Mouse (Mus musculus) intestine, embryonic 16.5 days (tissue): ENCODE measurements around the gene Fry. TPM values are rescaled to one million over a fixed set of nuclear protein-coding genes. Genes with fewer than 3 reads are reported as not detected.

Source experiments
- ATAC-seq: fragments of 200-750 bp; cut with Nextera tagmentation; 2 replicates; pipeline ENCODE4 v1.8.0; 2017; ENCODE audit warnings: moderate TSS enrichment, moderate library complexity
- H3K27ac ChIP-seq: fragments of 300-500 bp; sonication (generic); 2 replicates; pipeline ENCODE4 v1.5.1; 2014; ENCODE audit warnings: mild to moderate bottlenecking, low read length
- H3K27me3 ChIP-seq: fragments of 300-500 bp; sonication (generic); replicated peaks from 2 replicates; pipeline ENCODE4 v1.6.1; 2014; ENCODE audit warnings: low read length, control low read depth, mixed read lengths; ENCODE audit not compliant: control insufficient read depth, insufficient read depth
- H3K36me3 ChIP-seq: fragments of 300-500 bp; sonication (generic); 2 replicates; pipeline ENCODE4 v1.6.1; 2014; ENCODE audit warnings: low read length, control low read depth; ENCODE audit not compliant: control insufficient read depth, insufficient read depth
- H3K4me1 ChIP-seq: fragments of 300-500 bp; sonication (generic); 2 replicates; pipeline ENCODE4 v1.6.1; 2014; ENCODE audit warnings: low read length, control low read depth, mixed read lengths; ENCODE audit not compliant: control insufficient read depth, insufficient read depth
- H3K4me2 ChIP-seq: fragments of 300-500 bp; sonication (generic); 2 replicates; pipeline ENCODE4 v1.6.1; 2014; ENCODE audit warnings: low read depth, low read length, control low read depth
- H3K4me3 ChIP-seq: fragments of 300-500 bp; sonication (generic); 2 replicates; pipeline ENCODE4 v1.5.1; 2014; ENCODE audit warnings: mild to moderate bottlenecking, low read length
- H3K9ac ChIP-seq: fragments of 300-500 bp; sonication (generic); 2 replicates; pipeline ENCODE4 v1.6.1; 2014; ENCODE audit warnings: low read depth, low read length
- H3K9me3 ChIP-seq: fragments of 300-500 bp; sonication (generic); 2 replicates; pipeline ENCODE4 v1.6.1; 2016; ENCODE audit warnings: low read length, control low read depth; ENCODE audit not compliant: control insufficient read depth
- WGBS: fragments of 180-500 bp; shearing (Covaris S2); extraction: QIAGEN DNeasy Blood & Tissue Kit; methylation state at CpG from one replicate; pipeline ENCODE4 v1.1.7; 2014; 5-methylcytosine and 5-hydroxymethylcytosine counted together
- polyA plus RNA-seq: library from polyadenylated mRNA; unstranded; fragments of >200 nt; fragmentation: Nextera tagmentation; extraction: Ambion mirVana; gene quantifications from 2 replicates; pipeline ENCODE4 v1.2.1, GENCODE M21; 2015

The Fry gene
- polyA plus RNA-seq, 1 experiment from 2014 or later = 6.1 TPM

GRCm38 (mm10) chr5:150122095-150122494 is 3.6 kb downstream of the Fry start:
- no peak for ATAC-seq
- Histone ChIP-seq H3K9me3 (no peaks in the 10 kb centered on the region), H3K27ac (no peak overlapping the region), H3K27me3 (no peaks in the 10 kb centered on the region), H3K9ac (no peak overlapping the region), H3K4me3 (no peak overlapping the region), H3K4me1 (0 out of 2 replicates have a peak, but pooled peaks cover 6% of the 10 kb centered on the region), H3K4me2 (no peak overlapping the region), H3K36me3 (no peaks in the 10 kb centered on the region)
- 86% methylated on average over 4 of the region's 4 CpGs for WGBS

DNA sequence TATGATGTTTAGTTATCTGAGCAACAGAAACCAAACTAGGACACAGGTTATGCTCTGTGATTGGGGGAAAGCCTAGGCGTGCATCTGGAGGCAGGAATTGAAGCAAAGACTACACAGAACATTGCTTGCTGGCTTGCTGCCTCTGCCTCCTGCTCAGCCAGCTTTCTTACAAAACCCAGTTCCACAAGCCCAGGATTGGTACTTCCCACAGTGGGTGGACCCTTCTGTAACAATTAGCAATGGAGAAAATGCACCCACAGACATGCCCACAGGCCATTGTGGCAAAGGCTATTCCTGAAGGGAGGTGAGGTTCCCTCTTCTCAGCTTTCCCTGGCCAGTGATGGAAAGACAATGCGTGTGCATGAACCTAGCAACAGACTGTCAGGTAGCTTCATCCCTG is 4.1 kb downstream of the Fry start:
- ATAC-seq = no peak
- Histone ChIP-seq H3K4me2 (no peak overlapping the region), H3K9ac (no peak overlapping the region), H3K27me3 (no peaks in the 10 kb centered on the region), H3K4me3 (no peak overlapping the region), H3K27ac (no peak overlapping the region), H3K9me3 (no peaks in the 10 kb centered on the region), H3K36me3 (no peaks in the 10 kb centered on the region), H3K4me1 (0 out of 2 replicates have a peak, but pooled peaks cover 6% of the 10 kb centered on the region)
- WGBS = 86% methylated on average over 2 of the region's 2 CpGs

- ATAC-seq = no peak
- no peak overlapping the region for H3K4me3 ChIP-seq
- no peak overlapping the region for H3K4me2 ChIP-seq
- H3K36me3 ChIP-seq = no peaks in the 10 kb centered on the region
- H3K9me3 ChIP-seq = no peaks in the 10 kb centered on the region
- no peaks in the 10 kb centered on the region for H3K27me3 ChIP-seq
- WGBS = 78% methylated on average over 9 of the region's 9 CpGs
- no peak overlapping the region for H3K9ac ChIP-seq
- no peak overlapping the region for H3K27ac ChIP-seq
- no peaks in the 10 kb centered on the region for H3K4me1 ChIP-seq
These were observed 7.5 kb downstream of the Fry start for GRCm38 (mm10) chr5:150125920-150126319.

GRCm38 (mm10) chr5:150128432-150128831 is 10.0 kb downstream of the Fry start:
- Histone ChIP-seq H3K27ac (no peak overlapping the region), H3K9me3 (no peaks in the 10 kb centered on the region), H3K27me3 (no peaks in the 10 kb centered on the region), H3K4me2 (no peak overlapping the region), H3K36me3 (no peaks in the 10 kb centered on the region), H3K9ac (no peak overlapping the region), H3K4me3 (no peak overlapping the region), H3K4me1 (no peaks in the 10 kb centered on the region)
- WGBS = 82% methylated on average over 8 of the region's 8 CpGs
- no peak for ATAC-seq

GRCm38 (mm10) chr5:150130144-150130543 is 11.7 kb downstream of the Fry start:
- H3K4me3 ChIP-seq = no peak overlapping the region
- no peaks in the 10 kb centered on the region for H3K36me3 ChIP-seq
- H3K27ac ChIP-seq = no peak overlapping the region
- 81% methylated on average over 7 of the region's 7 CpGs for WGBS
- H3K9ac ChIP-seq = no peak overlapping the region
- ATAC-seq = no peak
- no peaks in the 10 kb centered on the region for H3K9me3 ChIP-seq
- no peaks in the 10 kb centered on the region for H3K4me1 ChIP-seq
- H3K4me2 ChIP-seq = no peak overlapping the region
- H3K27me3 ChIP-seq = no peaks in the 10 kb centered on the region

- Histone ChIP-seq H3K4me1 (no peaks in the 10 kb centered on the region), H3K4me3 (no peak overlapping the region), H3K9me3 (no peaks in the 10 kb centered on the region), H3K27me3 (no peaks in the 10 kb centered on the region), H3K9ac (no peak overlapping the region), H3K27ac (no peak overlapping the region), H3K4me2 (no peak overlapping the region), H3K36me3 (no peaks in the 10 kb centered on the region)
- no peak for ATAC-seq
- WGBS = 69% methylated on average over 7 of the region's 7 CpGs
These were observed 12.7 kb downstream of the Fry start for GRCm38 (mm10) chr5:150131166-150131565.

- Histone ChIP-seq H3K36me3 (no peaks in the 10 kb centered on the region), H3K27ac (no peak overlapping the region), H3K9ac (no peak overlapping the region), H3K27me3 (no peaks in the 10 kb centered on the region), H3K4me3 (no peak overlapping the region), H3K9me3 (no peaks in the 10 kb centered on the region), H3K4me2 (no peak overlapping the region), H3K4me1 (no peaks in the 10 kb centered on the region)
- 74% methylated on average over 3 of the region's 3 CpGs for WGBS
- ATAC-seq = no peak
These were observed 16.2 kb downstream of the Fry start for GRCm38 (mm10) chr5:150134651-150135050.

DNA sequence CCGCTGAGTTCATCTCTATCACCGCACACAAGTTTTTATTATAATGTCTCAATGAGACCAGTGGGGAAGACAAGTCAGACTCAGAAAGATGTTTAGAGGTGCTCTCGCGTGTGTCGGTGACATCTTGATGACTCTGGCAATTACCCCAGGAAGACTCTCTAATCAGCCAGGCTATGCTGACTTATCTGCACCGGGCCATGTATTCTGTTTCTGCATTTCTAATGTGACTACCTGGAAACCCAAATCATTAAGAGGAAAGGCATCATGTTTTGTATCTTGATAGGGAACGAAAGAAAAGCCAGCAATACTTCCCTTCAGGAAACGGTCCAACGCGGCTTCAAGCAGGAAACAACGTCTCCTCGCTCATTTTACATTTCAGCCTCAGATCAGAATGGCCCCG is 17.1 kb downstream of the Fry start:
- Histone ChIP-seq H3K4me1 (no peaks in the 10 kb centered on the region), H3K9me3 (no peaks in the 10 kb centered on the region), H3K27me3 (no peaks in the 10 kb centered on the region), H3K4me2 (no peak overlapping the region), H3K9ac (no peak overlapping the region), H3K36me3 (no peaks in the 10 kb centered on the region), H3K27ac (no peak overlapping the region), H3K4me3 (no peak overlapping the region)
- 89% methylated on average over 13 of the region's 13 CpGs for WGBS
- no peak for ATAC-seq

GRCm38 (mm10) chr5:150137772-150138451 is 19.5 kb downstream of the Fry start:
- Histone ChIP-seq H3K4me2 (no peak overlapping the region), H3K9ac (no peak overlapping the region), H3K36me3 (no peaks in the 10 kb centered on the region), H3K4me1 (no peaks in the 10 kb centered on the region), H3K4me3 (no peak overlapping the region), H3K27me3 (no peaks in the 10 kb centered on the region), H3K27ac (no peak overlapping the region), H3K9me3 (no peaks in the 10 kb centered on the region)
- ATAC-seq = no peak
- 78% methylated on average over 9 of the region's 9 CpGs for WGBS

DNA sequence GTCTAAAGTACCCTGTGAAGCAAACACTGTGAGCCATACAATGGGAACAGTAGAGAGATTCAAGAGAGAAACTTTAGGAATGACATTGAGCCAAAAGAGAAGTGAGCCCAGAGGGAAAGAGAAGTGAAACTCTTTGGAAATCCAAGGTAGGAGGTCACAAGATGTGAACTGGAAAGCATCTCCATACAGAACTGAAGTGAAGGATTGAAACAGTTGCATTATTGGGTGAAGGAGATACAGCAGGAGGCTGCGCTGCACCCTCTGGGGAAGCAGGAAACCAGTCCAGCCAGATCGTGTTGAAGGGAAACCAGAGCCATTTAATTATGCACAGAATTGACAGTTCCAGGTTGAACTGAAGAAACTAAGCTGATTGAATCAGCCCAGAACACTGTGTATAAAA is 22.1 kb downstream of the Fry start:
- H3K9me3 ChIP-seq = no peaks in the 10 kb centered on the region
- ATAC-seq = no peak
- no peak overlapping the region for H3K4me2 ChIP-seq
- H3K4me3 ChIP-seq = no peak overlapping the region
- H3K4me1 ChIP-seq = no peaks in the 10 kb centered on the region
- no peak overlapping the region for H3K9ac ChIP-seq
- no peaks in the 10 kb centered on the region for H3K27me3 ChIP-seq
- H3K36me3 ChIP-seq = no peaks in the 10 kb centered on the region
- H3K27ac ChIP-seq = no peak overlapping the region
- WGBS = 60% methylated on average over 2 of the region's 2 CpGs
